Mouse (Mus musculus): ENCODE measurements around the gene Plekhh3. TPM values are rescaled to one million over a fixed set of nuclear protein-coding genes. Genes with fewer than 3 reads are reported as not detected.

Gene Plekhh3
- 0.50 TPM in 1 of 2 replicates, not detected in the other for total RNA-seq (2017)

DNA sequence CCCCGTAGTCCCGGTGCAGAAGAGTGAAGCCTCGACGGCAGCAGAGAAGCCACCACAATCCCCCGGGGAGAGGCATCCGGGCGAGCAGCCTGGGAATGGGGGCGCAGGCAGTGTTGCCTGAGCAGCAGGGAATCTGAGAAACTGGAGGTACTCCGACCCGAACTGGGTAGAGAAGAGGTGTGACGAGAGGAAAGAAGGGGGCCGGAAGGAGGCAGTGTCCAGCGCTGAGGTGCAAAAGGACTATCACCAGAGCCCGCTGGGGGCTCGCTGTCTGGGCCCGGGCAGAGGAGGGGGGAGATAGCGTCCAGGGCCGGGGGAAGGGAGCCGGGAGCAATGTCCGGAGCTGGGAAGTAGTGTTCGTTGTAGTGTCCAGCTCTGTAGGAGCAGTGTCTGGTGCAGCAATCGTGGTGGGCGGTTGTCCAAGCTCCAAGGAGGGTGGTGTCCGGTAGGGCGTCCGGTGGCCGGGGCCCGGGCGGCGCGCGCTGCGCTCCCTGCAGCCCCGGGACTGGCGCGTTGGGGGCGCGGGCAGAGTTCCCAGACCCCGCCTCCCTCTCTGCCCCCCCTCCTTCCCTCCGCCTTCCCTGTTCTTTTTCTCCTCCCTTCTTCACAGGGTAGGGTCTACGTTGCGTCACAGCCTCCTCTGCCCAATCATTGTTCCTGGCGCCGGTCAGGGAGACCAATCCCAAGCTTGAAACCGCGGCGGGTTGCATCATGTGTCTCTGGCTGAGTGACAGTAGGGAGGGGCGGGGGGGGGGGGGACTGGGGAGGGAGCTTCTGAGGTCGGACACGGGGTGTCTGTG lies at the start of gene Plekhh3:
TSS of gene Plekhh3 (minus strand) at position 541 of the 800 bp plus-strand sequence.
- peak; percentile 55 to 63 for ATAC-seq (replicated peaks in 1 of 2; ENCODE audit: insufficient read depth in 1 of 2, low FRiP score in 2 of 2, low TSS enrichment in 1 of 2, low read depth in 1 of 2, poor library complexity in 2 of 2, severe bottlenecking in 2 of 2)

DNA sequence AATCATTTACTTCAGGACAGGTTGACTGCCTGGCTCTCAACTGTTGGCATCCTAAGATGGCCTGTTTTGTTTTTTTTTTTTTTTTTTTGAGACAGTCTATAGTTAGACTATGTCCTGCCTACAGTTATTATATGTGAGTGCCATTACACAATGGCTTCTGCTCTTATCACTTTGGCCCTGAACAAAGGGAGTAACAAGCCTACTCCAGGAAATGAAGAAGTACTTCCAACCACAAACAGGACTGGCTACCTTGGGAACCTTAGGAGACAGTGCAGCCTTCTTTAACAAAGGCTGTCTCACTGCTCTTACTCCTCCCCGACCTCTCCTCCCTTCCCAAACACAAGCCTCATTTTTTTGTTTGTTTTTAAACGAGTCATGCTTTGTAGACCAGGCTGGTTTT lies 49.7 kb upstream of the Plekhh3 start:
- ATAC-seq (replicated peaks in 1 of 2; ENCODE audit: insufficient read depth in 1 of 2, low FRiP score in 2 of 2, low TSS enrichment in 1 of 2, low read depth in 1 of 2, poor library complexity in 2 of 2, severe bottlenecking in 2 of 2): no peak

DNA sequence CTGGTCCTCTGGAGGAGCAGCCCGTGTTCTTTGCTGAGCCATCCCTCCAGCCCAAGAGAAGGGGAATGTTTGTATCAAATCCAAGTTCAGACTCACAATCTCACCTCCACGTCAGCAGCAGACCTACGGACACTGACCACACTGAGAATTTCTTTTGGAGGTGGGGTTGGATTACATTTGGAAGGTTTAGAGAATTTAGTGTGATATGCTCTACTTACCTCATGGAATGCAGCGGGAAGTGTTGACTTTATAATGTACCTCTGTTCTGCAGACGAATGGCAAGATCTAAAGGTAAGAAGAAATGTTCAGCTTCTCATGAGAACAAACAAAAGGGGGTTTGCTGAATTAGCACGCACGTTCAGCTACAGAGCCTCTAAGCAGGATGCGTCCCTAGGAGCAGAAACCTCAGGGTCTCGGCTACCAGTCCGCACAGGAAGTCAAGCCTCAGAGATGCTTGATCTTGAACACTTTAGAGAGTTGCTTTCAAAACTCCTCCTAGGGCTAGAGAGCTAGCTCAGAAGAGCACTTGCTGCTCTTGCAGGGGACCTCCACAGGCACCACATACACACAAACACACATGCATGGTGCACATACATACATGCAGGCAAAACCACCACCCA lies 47.4 kb upstream of the Plekhh3 start:
- ATAC-seq (replicated peaks in 1 of 2; ENCODE audit: insufficient read depth in 1 of 2, low FRiP score in 2 of 2, low TSS enrichment in 1 of 2, low read depth in 1 of 2, poor library complexity in 2 of 2, severe bottlenecking in 2 of 2): no peak

DNA sequence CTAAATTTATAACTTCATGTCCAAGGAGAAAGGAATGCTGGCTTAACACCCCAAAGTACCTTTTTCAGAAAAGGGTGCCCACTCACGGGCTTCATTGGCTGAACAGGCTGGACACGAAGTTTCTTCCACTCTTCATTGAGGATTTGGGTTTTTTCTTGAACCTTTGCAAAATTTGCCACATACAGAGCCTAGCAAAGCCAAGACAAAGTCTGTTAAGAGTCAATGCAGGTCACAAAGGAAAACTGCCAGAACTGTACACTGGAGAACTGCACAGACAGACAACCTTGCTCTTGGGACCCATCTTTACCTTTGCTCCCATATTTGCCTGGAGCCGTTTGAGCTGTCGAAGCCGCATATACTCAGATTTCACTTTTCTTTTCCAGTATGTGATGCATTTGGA lies 45.8 kb upstream of the Plekhh3 start:
- no peak for ATAC-seq (replicated peaks in 1 of 2; ENCODE audit: insufficient read depth in 1 of 2, low FRiP score in 2 of 2, low TSS enrichment in 1 of 2, low read depth in 1 of 2, poor library complexity in 2 of 2, severe bottlenecking in 2 of 2)

DNA sequence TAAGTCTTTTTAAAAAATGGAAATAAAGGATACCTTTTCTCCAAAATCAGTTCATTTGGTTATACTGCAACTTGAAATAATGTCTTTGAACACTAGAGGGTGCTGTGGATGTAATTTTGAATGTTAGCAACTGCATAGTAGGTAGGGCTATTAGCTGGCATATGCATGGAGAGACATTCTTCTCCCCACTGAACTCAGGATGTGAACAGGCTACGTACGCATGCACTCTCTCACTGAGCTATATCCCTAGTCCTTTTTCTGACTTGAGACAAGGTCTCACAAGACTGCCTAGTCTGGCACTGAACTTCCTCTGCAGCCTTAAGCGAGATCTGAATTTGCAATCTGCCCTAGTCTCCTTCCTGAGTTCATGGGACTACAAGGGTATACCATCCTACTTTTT lies 40.8 kb upstream of the Plekhh3 start:
- peak; percentile 67 to 71 for ATAC-seq (replicated peaks in 1 of 2; ENCODE audit: insufficient read depth in 1 of 2, low FRiP score in 2 of 2, low TSS enrichment in 1 of 2, low read depth in 1 of 2, poor library complexity in 2 of 2, severe bottlenecking in 2 of 2)

DNA sequence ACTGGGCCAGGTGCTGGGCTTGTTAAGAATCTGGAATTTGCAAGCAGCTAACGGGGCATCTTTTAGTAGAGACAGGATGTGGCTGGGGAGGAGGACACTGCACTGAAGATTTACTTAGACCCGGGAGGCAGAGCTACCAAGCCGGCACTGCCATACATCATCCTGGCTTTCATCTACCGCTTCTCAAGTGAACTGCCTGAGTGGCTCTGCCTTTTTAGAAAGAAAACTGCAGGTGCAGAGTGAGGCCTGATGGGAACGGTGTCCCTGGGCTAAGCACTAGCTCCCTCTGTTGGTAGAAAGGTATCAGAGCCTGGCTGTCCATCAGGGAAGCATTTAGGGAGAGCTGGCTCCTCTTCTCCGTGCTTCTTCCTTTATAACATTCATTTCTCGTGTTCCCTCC lies 29.8 kb upstream of the Plekhh3 start:
- ATAC-seq (replicated peaks in 1 of 2; ENCODE audit: insufficient read depth in 1 of 2, low FRiP score in 2 of 2, low TSS enrichment in 1 of 2, low read depth in 1 of 2, poor library complexity in 2 of 2, severe bottlenecking in 2 of 2): peak in 1 of 2 experiments; percentile 56; a peak in 1 of 4 replicates

DNA sequence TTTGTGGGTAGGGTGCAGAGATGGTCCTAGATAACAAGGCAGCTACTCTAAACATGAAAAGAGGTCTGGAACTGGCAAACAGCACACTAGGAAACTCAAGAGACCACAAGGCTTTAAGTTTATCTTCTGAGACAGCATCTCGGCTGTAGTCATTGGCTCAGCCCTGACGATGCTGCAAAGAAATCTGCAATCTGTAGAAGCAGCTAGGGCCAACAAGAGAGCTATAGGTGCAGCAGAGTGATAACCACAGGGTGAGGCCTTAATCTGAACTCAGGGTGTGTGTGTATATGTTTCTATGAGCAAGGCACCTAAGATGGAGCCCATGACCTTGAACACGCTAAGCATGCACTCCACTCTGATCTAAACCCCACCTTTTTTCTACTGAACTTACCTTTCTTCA lies 28.4 kb upstream of the Plekhh3 start:
- no peak for ATAC-seq (replicated peaks in 1 of 2; ENCODE audit: insufficient read depth in 1 of 2, low FRiP score in 2 of 2, low TSS enrichment in 1 of 2, low read depth in 1 of 2, poor library complexity in 2 of 2, severe bottlenecking in 2 of 2)

DNA sequence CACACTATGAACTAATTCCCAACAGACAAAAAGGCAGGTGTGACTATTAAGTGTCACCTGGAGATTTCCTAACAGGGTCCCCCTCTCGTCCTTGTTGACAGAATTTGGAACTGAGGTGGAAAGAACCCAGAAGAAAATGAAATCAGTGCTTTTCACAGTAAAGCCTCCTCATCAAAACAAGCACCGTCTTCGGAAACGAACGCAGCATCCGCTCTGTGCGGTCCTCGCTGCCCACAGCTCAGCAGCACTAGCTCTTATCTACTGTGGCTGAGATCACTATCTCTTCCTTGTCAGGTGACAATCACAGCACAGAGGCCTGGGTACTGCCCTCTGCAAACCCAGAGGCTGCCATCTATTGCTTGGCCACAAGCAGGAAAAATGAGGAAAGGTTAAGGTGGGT lies 25.0 kb upstream of the Plekhh3 start:
- ATAC-seq (replicated peaks in 1 of 2; ENCODE audit: insufficient read depth in 1 of 2, low FRiP score in 2 of 2, low TSS enrichment in 1 of 2, low read depth in 1 of 2, poor library complexity in 2 of 2, severe bottlenecking in 2 of 2): no peak

DNA sequence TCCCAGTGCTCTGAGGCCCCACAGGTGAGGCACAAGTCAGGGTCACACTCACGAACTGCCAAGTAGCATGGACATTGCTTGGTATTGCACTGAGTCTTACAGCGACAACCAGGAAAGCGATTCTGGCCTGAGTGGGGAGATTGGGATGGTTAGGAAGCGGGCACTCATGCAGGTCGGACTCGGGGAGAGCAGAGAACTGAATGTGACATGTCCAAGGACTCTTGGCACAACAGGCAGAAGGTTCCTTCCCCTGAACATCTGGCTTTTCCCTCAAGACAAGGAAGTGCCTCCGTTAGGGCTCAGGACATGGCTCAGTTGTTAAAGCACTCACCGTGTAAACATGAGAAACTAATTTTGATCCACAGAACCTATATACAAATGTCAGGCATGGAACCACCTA lies 24.4 kb upstream of the Plekhh3 start:
- no peak for ATAC-seq (replicated peaks in 1 of 2; ENCODE audit: insufficient read depth in 1 of 2, low FRiP score in 2 of 2, low TSS enrichment in 1 of 2, low read depth in 1 of 2, poor library complexity in 2 of 2, severe bottlenecking in 2 of 2)

DNA sequence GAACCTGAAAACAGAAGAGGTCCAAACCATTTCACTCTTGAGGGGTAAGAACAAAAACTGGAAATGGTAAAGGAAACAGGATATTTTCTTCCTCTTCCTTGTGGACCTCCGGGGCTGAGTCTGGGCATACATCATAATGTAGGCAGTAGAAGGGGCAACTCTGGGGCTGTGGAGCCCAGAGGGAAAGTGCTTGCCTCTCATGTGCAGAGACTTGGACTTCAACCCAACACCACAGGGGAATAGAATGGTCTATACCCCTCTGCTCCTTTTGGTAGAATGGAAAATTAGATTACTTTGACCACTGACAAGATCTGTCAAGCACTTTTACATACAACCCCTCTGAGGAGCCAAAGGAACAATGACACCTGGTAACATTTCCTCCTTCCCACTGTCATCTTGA lies 23.9 kb upstream of the Plekhh3 start:
- ATAC-seq (replicated peaks in 1 of 2; ENCODE audit: insufficient read depth in 1 of 2, low FRiP score in 2 of 2, low TSS enrichment in 1 of 2, low read depth in 1 of 2, poor library complexity in 2 of 2, severe bottlenecking in 2 of 2): no peak

DNA sequence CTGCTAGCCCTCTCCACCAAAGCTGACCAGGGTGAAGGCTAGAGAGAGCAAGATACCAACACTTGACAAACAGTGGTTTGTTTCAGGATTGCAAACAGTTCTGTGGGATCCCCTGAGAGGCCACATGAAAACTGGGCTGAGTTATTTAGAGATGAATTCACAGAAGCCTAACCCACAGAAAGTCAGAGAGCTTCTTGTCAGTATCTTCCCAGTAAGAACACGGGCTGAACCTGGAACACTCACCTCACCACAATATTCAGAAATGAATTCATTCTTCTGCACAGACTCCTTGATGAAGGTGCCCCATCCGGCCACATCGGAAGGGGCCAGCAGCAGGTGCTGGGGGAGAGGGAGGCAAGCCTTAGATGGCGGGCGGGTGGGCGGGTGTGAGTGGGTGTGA lies 23.5 kb upstream of the Plekhh3 start:
- ATAC-seq (replicated peaks in 1 of 2; ENCODE audit: insufficient read depth in 1 of 2, low FRiP score in 2 of 2, low TSS enrichment in 1 of 2, low read depth in 1 of 2, poor library complexity in 2 of 2, severe bottlenecking in 2 of 2): no peak

DNA sequence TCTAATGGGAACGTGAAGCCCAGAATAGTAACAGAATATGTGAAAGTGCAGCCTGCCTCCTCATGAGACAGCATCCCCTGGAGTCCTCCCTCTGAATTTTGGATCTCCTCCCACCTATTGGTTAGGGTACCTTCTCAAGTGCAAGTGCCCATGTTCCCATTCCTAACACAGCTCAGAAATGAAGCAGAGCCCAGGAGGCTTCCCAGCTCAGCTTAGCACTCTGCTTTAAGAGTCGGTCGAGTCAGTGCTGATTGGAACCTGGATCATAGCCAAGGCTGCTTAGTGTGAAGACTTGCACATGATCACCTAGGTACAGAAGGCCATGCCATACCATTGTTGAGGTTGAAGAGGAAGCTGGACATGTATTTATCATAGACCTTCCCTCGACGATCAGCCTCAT lies 23.0 kb upstream of the Plekhh3 start:
- no peak for ATAC-seq (replicated peaks in 1 of 2; ENCODE audit: insufficient read depth in 1 of 2, low FRiP score in 2 of 2, low TSS enrichment in 1 of 2, low read depth in 1 of 2, poor library complexity in 2 of 2, severe bottlenecking in 2 of 2)

DNA sequence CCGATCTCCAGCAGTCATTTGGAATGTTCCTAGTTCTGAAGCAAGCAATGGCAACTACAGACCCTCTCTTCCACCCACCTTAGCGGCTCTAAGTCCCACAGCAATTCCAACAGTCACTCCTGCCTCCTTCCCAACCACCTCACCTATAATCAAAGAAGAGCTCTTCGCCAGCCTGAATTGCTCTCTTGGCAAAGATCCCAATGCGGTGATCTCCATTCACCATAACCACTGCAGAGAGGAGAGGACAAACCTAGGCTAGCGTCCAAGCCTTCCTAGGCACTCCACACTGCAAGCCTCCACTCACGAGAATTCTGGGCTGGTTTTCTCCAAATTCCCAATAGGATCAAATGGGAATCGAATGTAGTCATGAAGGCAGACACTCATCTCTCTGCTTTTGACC lies 21.9 kb upstream of the Plekhh3 start:
- ATAC-seq (replicated peaks in 1 of 2; ENCODE audit: insufficient read depth in 1 of 2, low FRiP score in 2 of 2, low TSS enrichment in 1 of 2, low read depth in 1 of 2, poor library complexity in 2 of 2, severe bottlenecking in 2 of 2): no peak

DNA sequence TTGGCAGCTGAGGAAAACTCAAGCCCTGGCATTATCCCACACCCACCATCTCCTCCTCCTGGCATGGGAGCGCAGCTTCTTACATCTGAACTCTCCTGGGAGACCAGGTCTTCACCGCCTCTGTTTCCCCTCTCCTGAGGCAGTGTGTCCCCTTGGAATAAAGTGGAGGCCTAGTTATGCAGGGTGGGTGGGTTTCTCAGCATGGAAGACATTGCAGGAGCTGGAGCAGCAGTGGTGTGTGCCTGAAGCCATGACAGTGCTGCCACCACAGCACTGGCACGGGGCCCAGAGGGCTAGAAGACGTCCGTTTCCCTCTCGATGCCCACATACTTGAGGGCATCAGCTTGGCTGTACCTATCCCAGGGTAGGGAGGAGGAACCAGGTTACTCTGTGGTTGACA lies 21.5 kb upstream of the Plekhh3 start:
- no peak for ATAC-seq (replicated peaks in 1 of 2; ENCODE audit: insufficient read depth in 1 of 2, low FRiP score in 2 of 2, low TSS enrichment in 1 of 2, low read depth in 1 of 2, poor library complexity in 2 of 2, severe bottlenecking in 2 of 2)

DNA sequence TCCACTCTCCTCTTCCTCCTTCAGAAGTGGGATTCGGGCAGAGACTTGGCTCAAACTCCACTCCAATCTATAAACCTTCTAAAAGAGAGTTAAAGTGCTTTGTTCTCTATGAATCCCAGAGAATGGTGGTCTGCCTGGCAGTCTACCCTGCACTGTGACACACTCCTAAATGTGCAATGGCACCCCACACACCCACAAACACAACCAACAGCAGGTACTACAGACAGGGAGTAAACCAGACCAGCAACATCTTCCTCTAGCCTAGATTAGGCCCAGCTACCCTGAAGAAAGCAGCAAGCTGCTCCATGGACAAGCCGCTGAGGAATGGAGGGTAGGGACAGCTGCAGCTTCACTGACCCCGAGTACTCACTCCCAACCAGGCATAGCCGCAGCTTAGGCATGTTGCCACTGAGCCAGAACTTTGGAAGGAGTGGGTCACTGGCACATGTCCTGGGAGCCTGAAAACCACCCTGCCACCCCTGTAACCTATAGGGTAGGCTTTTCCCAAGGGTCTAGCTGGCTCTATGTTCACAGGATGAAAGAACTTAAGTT lies 20.8 kb upstream of the Plekhh3 start:
- ATAC-seq (replicated peaks in 1 of 2; ENCODE audit: insufficient read depth in 1 of 2, low FRiP score in 2 of 2, low TSS enrichment in 1 of 2, low read depth in 1 of 2, poor library complexity in 2 of 2, severe bottlenecking in 2 of 2): no peak

DNA sequence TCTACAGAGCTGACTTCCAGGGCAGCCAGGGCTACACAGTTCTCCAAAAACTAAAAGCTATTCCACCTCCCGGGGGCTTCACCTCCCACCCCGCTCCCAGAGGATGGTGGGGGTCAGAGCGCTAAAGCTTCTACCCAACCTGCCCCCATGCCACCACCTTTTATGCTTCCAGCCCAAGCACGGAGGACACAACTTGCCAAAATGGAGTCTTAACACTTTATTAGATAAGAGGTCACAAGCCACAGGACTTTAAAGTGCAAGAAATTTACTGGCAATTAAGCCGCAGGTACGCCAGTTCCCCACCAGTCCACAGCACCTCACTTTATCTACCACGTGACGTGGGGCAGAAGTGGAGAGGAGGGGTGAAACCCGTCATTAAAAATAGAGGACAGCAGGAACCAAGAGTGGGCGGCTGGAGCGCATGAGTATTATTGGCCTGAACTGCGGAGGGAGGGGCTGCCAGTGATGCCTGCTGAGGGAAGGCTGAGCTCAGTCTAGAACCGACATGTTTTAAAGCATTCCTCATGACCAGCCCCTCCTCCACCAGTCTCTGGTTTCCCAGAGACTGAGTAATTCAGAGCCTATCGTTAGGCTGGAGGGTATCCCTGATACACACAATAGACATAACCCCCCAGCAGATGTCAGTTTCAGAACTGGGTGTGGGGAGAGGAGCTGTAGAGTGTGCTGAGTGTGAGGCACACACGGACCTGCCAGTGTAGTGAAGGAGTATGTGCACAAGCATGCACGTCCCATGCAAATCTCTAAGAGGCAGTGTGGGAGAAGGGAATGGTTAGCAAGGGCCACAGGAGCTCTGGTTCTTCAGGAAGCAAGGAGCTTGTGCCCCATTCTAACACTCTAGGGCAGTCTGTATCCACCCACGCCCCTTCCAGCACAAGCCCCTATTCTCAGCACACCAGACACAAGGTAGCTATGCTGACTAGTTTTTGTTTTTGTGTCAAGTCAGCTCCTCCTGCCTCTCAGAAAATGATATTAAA lies 20.1 kb upstream of the Plekhh3 start:
- no peak for ATAC-seq (replicated peaks in 1 of 2; ENCODE audit: insufficient read depth in 1 of 2, low FRiP score in 2 of 2, low TSS enrichment in 1 of 2, low read depth in 1 of 2, poor library complexity in 2 of 2, severe bottlenecking in 2 of 2)

DNA sequence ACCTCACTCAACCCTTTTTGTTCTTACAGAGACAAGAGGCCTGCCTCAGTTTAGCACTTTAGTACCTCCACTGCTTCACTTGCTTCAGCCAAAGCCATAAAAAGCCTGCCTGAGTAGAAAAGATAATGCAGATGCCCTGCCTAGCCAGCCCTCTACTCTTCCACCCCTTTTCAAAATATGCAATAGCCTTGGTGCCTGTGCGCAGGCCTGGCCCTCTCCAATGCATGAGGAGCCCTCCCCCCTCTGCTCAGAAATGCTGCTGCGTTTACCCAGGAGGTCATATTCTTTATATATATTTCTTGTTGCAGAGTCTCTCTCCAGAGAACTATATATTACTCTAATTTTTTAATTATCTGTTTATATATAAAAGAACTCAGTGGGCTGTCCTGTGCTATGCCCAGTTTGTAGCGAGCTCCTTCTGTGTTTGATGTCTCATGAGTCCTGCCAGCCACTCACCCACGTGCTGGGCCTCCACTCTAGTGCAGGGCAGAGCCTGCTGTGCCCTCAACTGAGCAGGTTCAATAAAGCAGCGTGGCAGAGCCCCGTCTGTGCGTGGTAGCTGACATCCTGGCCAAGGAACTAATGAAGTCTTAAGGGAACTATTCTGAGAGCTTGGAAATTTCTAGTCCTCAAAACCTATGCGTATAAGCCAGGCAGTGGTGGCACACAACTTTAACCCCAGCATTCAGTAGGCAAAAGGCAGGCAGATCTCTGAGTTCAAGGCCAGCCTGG lies 19.2 kb upstream of the Plekhh3 start:
- peak in 1 of 2 experiments; percentile 18; a peak in 1 of 4 replicates for ATAC-seq (replicated peaks in 1 of 2; ENCODE audit: insufficient read depth in 1 of 2, low FRiP score in 2 of 2, low TSS enrichment in 1 of 2, low read depth in 1 of 2, poor library complexity in 2 of 2, severe bottlenecking in 2 of 2)
